Comparison of ENCODE assay signal across 13 mouse cellular contexts in the genomic region with DNA sequence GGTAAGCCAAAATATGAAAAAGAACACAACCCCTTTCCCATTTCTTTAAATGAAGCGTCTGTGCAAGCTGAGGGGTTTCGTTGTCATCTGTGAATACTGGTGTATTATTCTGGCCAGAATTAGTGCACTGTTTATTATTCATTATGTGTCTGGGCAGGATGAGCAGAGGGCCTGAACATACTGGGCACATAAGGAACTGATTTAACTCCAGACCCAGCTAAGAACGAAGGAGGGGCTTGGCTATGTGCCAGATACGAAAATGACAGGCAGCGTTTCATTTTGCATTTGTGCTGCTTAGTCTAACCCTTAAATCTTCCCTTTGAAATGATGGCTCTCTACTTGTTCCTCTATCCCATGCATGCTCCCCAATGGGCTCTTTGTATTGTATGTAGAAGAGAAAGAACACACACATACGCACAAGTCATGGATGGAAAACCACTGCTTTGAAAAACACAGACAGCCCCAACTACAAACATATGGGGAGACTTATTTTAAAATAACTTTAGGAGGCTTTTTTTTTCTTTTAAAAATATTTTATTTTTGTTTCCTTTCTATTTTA.
DNase-seq lines count a peak whose midpoint lies in the region; ATAC-seq and TF ChIP-seq lines count a peak whose summit lies in the region.
"Had no signal": no experiment of that assay in that cellular context is flagged by ENCODE, and none has a peak within 500 bp of the region (broad histone marks: within the 10 kb centered on the region; RNA-seq: fewer than 3 reads in every experiment).

No protein-coding gene starts in this region.

- intact Hi-C loops in heart, postnatal 10 days (cut with DNase I), result no loop called here

- H3K4me3 ChIP-seq in lung, postnatal 0 days (ENCODE audit: low read depth, low read length), result no peak overlapping the region
- H3K4me3 ChIP-seq in forebrain, embryonic 13.5 days, result no peak overlapping the region
- H3K4me3 ChIP-seq in midbrain, embryonic 12.5 days, result no peak overlapping the region
- no peak overlapping the region for H3K4me3 ChIP-seq in intestine, embryonic 16.5 days (ENCODE audit: low read length)
- H3K4me3 ChIP-seq: erythroblast, embryonic 14.5 days; heart, embryonic 13.5 days had no signal

- WGBS in lung, postnatal 0 days, result 58% methylated on average over 6 of the region's 6 CpGs
- WGBS in forebrain, embryonic 13.5 days, result 46% methylated on average over 6 of the region's 6 CpGs
- 48% methylated on average over 6 of the region's 6 CpGs for WGBS in midbrain, embryonic 12.5 days
- WGBS in intestine, embryonic 16.5 days, result 51% methylated on average over 6 of the region's 6 CpGs

- H3K4me2 ChIP-seq in lung, postnatal 0 days (replicated peaks; ENCODE audit: low read depth, low read length), result no peak overlapping the region
- H3K4me2 ChIP-seq in forebrain, embryonic 13.5 days, result no peak overlapping the region
- H3K4me2 ChIP-seq in midbrain, embryonic 12.5 days (replicated peaks), result no peak overlapping the region
- no peak overlapping the region for H3K4me2 ChIP-seq in intestine, embryonic 16.5 days (ENCODE audit: low read depth, low read length)
- H3K4me2 ChIP-seq: heart, embryonic 13.5 days had no signal

- no peak overlapping the region for H3K9ac ChIP-seq in lung, postnatal 0 days (replicated peaks; ENCODE audit: low read depth)
- no peak overlapping the region for H3K9ac ChIP-seq in forebrain, embryonic 13.5 days
- no peak overlapping the region for H3K9ac ChIP-seq in midbrain, embryonic 12.5 days (replicated peaks)
- no peak overlapping the region for H3K9ac ChIP-seq in intestine, embryonic 16.5 days (ENCODE audit: low read depth, low read length)
- H3K9ac ChIP-seq: heart, embryonic 13.5 days had no signal

- no peak for TF ChIP-seq CTCF in lung, postnatal 0 days (IDR thresholded peaks at IDR 0.05)

- no peaks in the 10 kb centered on the region for H3K27me3 ChIP-seq in lung, postnatal 0 days (replicated peaks; ENCODE audit: insufficient read depth, low read length)
- H3K27me3 ChIP-seq in forebrain, embryonic 13.5 days, result no peaks in the 10 kb centered on the region
- no peaks in the 10 kb centered on the region for H3K27me3 ChIP-seq in midbrain, embryonic 12.5 days
- H3K27me3 ChIP-seq in intestine, embryonic 16.5 days (replicated peaks; ENCODE audit: control insufficient read depth, insufficient read depth, low read length), result no peaks in the 10 kb centered on the region
- H3K27me3 ChIP-seq: heart, embryonic 13.5 days had no signal

- no peaks in the 10 kb centered on the region for H3K9me3 ChIP-seq in lung, postnatal 0 days (ENCODE audit: low read length)
- no peaks in the 10 kb centered on the region for H3K9me3 ChIP-seq in forebrain, embryonic 13.5 days (replicated peaks)
- H3K9me3 ChIP-seq in midbrain, embryonic 12.5 days, result no peaks in the 10 kb centered on the region
- H3K9me3 ChIP-seq in intestine, embryonic 16.5 days (ENCODE audit: control insufficient read depth, low read length), result no peaks in the 10 kb centered on the region
- H3K9me3 ChIP-seq: heart, embryonic 13.5 days had no signal

- H3K27ac ChIP-seq in lung, postnatal 0 days (ENCODE audit: low read length), result no peak overlapping the region
- H3K27ac ChIP-seq in forebrain, embryonic 13.5 days, result no peak overlapping the region
- no peak overlapping the region for H3K27ac ChIP-seq in midbrain, embryonic 12.5 days (replicated peaks)
- H3K27ac ChIP-seq in intestine, embryonic 16.5 days (ENCODE audit: low read length), result no peak overlapping the region
- H3K27ac ChIP-seq: heart, embryonic 13.5 days had no signal

- TF ChIP-seq EP300 in lung, postnatal 0 days (IDR thresholded peaks at IDR 0.05), result no peak

- no peaks in the 10 kb centered on the region for H3K4me1 ChIP-seq in lung, postnatal 0 days (ENCODE audit: insufficient read depth, low read depth, low read length)
- H3K4me1 ChIP-seq in forebrain, embryonic 13.5 days, result peaks cover 5% of the 10 kb centered on the region; the same call in 1 of the 2 replicates
- peaks cover 7% of the 10 kb centered on the region for H3K4me1 ChIP-seq in midbrain, embryonic 12.5 days
- H3K4me1 ChIP-seq in intestine, embryonic 16.5 days (ENCODE audit: control insufficient read depth, insufficient read depth, low read length), result no peaks in the 10 kb centered on the region
- H3K4me1 ChIP-seq: heart, embryonic 13.5 days had no signal

- ATAC-seq in lung, postnatal 0 days, result no peak
- ATAC-seq in forebrain, embryonic 13.5 days, result peak; percentile 80
- ATAC-seq in midbrain, embryonic 12.5 days (ENCODE audit: low FRiP score, low read depth), result peak; percentile 76
- ATAC-seq in intestine, embryonic 16.5 days, result no peak
- ATAC-seq: Patski had no signal

- H3K36me3 ChIP-seq in lung, postnatal 0 days (ENCODE audit: insufficient read depth, low read length), result no peaks in the 10 kb centered on the region
- H3K36me3 ChIP-seq in forebrain, embryonic 13.5 days (ENCODE audit: poor library complexity, severe bottlenecking), result no peaks in the 10 kb centered on the region
- no peaks in the 10 kb centered on the region for H3K36me3 ChIP-seq in midbrain, embryonic 12.5 days
- no peaks in the 10 kb centered on the region for H3K36me3 ChIP-seq in intestine, embryonic 16.5 days (ENCODE audit: control insufficient read depth, insufficient read depth, low read length)
- H3K36me3 ChIP-seq: heart, embryonic 13.5 days had no signal

- DNase-seq in adrenal gland, postnatal 10 days, result peak; percentile 6
- no peak for DNase-seq in adrenal gland, postnatal 4 days (ENCODE audit: low spot score in 2 of 2)
- peak; percentile 47 for DNase-seq in lung, postnatal 10 days
- no peak for DNase-seq in lung, postnatal 0 days (ENCODE audit: low spot score)
- no peak for DNase-seq in heart, postnatal 10 days
- DNase-seq: kidney, postnatal 14 days; lung, adult 2 months had no signal

Comparison
In these comparisons a context has a peak if more than half of its experiments do, and no peak if none do; other contexts are left out.
1. DNase-seq: peak in adrenal gland, postnatal 10 days (single experiment) and lung, postnatal 10 days (single experiment); none in adrenal gland, postnatal 4 days (0 of 2), lung, postnatal 0 days (single experiment) and heart, postnatal 10 days (0 of 2).
2. ATAC-seq: peak in forebrain, embryonic 13.5 days (single experiment) and midbrain, embryonic 12.5 days (single experiment); none in lung, postnatal 0 days (single experiment) and intestine, embryonic 16.5 days (single experiment).